Mouse (Mus musculus): ENCODE data around the gene Usp42. TPM values are rescaled to one million over a fixed set of nuclear protein-coding genes. Genes with fewer than 3 reads are reported as not detected.

Gene Usp42
- polyA plus RNA-seq, 1 experiment from 2014 or later, result 37.0 TPM

DNA sequence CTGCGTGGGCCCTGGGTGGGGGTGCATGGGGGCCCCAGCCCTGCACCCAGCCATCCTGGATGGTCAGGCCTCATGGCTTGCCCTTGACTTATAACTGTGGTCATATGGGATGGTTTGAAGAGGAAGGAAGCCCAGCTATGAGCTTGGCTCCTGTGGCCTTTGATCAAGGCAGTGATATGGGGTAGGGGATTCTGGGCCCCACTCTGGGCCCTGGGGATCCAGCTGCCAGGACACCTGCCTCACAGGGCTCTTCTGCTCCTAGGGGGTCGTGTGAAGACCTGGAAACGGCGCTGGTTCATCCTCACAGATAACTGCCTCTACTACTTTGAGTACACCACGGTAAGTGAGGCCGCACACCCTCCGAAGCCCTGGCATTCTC lies 25.3 kb downstream of the Usp42 start:
- Histone ChIP-seq H3K9ac (peak overlapping the region; percentile 18; the same call in 1 of the 2 replicates), H3K27me3 (no peaks in the 10 kb centered on the region), H3K9me3 (replicated peaks) (no peaks in the 10 kb centered on the region), H3K4me2 (replicated peaks) (no peak overlapping the region), H3K27ac (no peak overlapping the region), H3K4me3 (no peak overlapping the region), H3K4me1 (0 out of 2 replicates have a peak, but pooled peaks cover 5% of the 10 kb centered on the region), H3K36me3 (peaks cover 46% of the 10 kb centered on the region)
- 89% methylated on average over 7 of the region's 7 CpGs for WGBS
- no peak for ATAC-seq (ENCODE audit: low FRiP score)

DNA sequence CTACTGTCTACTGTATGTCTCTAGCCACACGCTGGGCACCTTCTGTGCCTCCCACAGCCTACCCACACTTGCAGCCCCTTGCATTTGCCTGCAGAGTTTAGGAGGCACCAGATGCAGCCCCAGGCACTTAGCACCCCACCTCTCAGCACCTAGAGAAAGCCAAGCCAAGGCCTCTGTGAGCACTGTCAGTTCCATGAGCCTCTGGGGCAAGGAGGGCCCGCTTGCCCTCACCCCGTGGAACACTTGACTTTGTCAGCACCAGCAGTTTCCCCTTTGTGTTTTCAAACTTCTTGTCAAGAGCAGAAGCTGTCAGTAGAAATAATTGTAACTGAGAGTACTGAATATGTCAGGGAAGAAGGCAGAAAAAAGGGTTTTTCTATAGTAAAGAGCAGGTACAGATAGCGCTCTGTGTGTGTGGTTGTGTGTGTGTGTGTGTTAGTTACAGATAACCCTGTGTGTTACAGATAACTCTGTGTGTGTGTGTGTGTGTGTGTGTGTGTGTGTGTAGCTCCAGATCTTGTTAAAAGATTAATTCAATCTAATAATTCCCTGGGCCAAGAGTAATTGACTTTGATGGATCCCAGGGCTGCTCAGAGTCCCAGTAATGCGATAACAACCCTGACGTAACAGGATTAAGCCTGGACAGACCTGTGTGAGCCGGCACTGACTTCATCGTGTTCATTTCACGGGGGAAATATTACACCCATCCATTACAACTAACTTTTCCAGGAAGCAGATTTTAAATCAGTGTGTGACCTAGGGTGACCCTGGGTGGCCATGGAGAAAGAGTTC lies 25.9 kb downstream of the Usp42 start:
- Histone ChIP-seq H3K27ac (no peak overlapping the region), H3K9ac (peak overlapping the region; percentile 18; the same call in 1 of the 2 replicates), H3K4me2 (replicated peaks) (no peak overlapping the region), H3K36me3 (peaks cover 48% of the 10 kb centered on the region), H3K4me3 (no peak overlapping the region), H3K4me1 (0 out of 2 replicates have a peak, but pooled peaks cover 5% of the 10 kb centered on the region), H3K9me3 (replicated peaks) (no peaks in the 10 kb centered on the region), H3K27me3 (no peaks in the 10 kb centered on the region)
- ATAC-seq (ENCODE audit: low FRiP score), result 0 out of 2 replicates have a peak, but pooled peaks have one; percentile 32
- WGBS, result 80% methylated on average over 9 of the region's 9 CpGs

DNA sequence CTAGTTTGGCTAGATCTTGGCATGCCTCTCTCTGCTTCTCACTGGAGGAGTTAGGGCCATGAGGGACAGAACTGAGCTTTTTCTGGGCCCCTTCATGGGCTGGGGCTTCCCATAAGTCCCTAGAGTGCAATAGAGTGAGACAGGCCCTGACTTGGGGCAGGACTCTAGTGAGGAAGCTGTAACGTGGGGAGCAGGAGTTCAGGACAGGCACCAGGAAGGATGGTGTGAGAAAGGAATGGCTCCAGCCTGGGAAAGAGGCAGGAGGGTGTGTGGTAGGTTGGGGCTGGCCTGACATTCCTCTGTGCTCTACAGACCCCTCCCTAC lies 26.5 kb downstream of the Usp42 start:
- Histone ChIP-seq H3K4me2 (replicated peaks) (no peak overlapping the region), H3K9me3 (replicated peaks) (no peaks in the 10 kb centered on the region), H3K27ac (no peak overlapping the region), H3K4me1 (0 out of 2 replicates have a peak, but pooled peaks cover 5% of the 10 kb centered on the region), H3K27me3 (no peaks in the 10 kb centered on the region; the same call in 1 of the 2 replicates), H3K9ac (no peak overlapping the region), H3K36me3 (peaks cover 46% of the 10 kb centered on the region), H3K4me3 (no peak overlapping the region)
- no peak for ATAC-seq (ENCODE audit: low FRiP score)
- 80% methylated on average over 1 of the region's 1 CpGs for WGBS

DNA sequence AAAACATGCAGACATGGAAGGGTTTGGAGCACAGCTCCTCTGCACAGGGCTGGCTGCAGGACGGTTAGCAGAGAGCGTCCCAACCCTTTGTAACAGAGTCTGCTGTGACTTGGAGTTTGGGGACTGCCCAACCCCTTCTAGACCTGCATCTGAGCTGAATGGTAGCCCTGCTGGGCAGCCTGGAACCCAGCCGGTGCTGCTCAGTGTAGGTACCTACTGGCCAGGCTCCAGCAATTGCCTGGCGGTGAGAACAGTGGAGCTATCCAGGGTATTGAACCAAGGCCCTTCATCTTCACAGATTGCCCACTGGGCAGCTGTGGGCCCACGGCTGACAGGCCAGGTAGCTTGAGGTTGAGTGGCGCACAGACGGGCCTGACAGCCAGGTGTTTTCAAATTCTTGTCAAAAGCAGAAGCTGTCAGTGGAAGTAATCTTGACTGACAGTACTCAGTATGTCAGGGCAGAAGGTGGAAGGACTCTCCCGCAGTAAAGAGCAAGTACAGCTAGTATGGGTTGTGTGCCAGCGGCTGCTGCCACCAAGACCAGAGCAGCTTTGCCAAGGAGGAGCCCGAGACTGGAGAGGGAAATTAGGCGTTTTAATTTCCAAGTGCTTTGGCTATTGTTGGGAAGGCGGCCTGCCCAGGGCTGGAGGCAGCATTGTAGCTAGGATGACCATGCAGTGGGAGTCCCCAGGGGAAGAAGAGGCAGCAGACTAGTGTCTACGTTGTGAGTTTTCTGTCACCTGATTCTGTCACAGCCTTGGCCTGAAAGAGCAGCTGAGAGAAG lies 27.0 kb downstream of the Usp42 start:
- H3K4me3 ChIP-seq, result no peak overlapping the region
- H3K36me3 ChIP-seq, result peaks cover 43% of the 10 kb centered on the region
- 82% methylated on average over 13 of the region's 13 CpGs for WGBS
- no peaks in the 10 kb centered on the region; the same call in 1 of the 2 replicates for H3K27me3 ChIP-seq
- no peak overlapping the region for H3K9ac ChIP-seq
- 0 out of 2 replicates have a peak, but pooled peaks cover 5% of the 10 kb centered on the region for H3K4me1 ChIP-seq
- no peak overlapping the region for H3K4me2 ChIP-seq (replicated peaks)
- no peak for ATAC-seq (ENCODE audit: low FRiP score)
- no peak overlapping the region for H3K27ac ChIP-seq
- H3K9me3 ChIP-seq (replicated peaks), result no peaks in the 10 kb centered on the region

DNA sequence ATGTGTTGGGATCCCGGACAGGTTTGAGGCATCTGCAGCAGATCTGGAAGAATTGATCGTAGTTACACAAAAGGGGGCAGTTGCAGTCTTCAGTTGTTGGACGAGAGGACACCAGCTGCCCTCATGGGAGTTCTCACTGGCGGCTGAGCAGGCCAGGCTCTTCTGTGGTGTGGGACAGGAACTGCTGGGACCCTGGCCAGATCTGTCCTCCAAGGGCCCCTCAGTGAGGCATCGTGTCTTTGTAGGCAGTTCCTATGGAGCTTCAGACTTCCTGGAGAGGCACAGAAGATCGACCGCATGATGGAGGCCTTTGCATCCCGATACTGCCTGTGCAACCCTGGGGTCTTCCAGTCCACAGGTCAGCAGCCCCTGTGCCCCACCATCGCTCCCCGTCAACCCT lies 31.0 kb downstream of the Usp42 start:
- 0 out of 2 replicates have a peak overlapping the region, but pooled peaks have one; percentile 9 for H3K9ac ChIP-seq

DNA sequence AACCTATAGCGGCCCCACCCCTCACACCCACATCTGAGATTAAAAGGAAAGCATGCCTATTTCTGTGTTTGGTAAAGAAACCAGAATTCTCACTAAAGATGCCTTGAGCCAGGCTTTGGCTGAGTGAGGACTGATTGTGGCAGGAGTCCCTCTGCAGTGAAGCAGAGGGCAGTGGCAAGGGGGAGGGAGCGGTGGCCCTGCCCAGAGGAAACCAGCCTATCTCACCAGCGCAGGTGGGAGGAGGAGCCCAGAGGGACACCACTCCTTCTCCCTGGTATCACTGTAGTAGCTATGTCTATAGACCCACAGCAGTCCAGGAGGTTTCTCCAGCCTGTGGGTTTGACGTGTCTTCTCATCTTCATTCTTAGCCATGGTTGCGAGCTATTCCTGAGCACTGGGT lies 31.8 kb downstream of the Usp42 start:
- no peak overlapping the region for H3K27ac ChIP-seq
- H3K9me3 ChIP-seq (replicated peaks), result no peaks in the 10 kb centered on the region
- H3K9ac ChIP-seq, result no peak overlapping the region
- no peaks in the 10 kb centered on the region; the same call in 1 of the 2 replicates for H3K27me3 ChIP-seq
- no peak overlapping the region for H3K4me3 ChIP-seq
- no peak overlapping the region for H3K4me2 ChIP-seq (replicated peaks)
- no peaks in the 10 kb centered on the region for H3K4me1 ChIP-seq
- no peak for ATAC-seq (ENCODE audit: low FRiP score)
- H3K36me3 ChIP-seq, result peaks cover 36% of the 10 kb centered on the region
- WGBS, result 94% methylated on average over 5 of the region's 5 CpGs

More for the DNA sequence above, 31.0 kb downstream of the Usp42 start:
- H3K4me2 ChIP-seq (replicated peaks), result no peak overlapping the region
- 90% methylated on average over 10 of the region's 10 CpGs for WGBS
- H3K36me3 ChIP-seq, result peaks cover 32% of the 10 kb centered on the region
- H3K4me3 ChIP-seq, result no peak overlapping the region
- no peak for ATAC-seq (ENCODE audit: low FRiP score)
- no peaks in the 10 kb centered on the region for H3K9me3 ChIP-seq (replicated peaks)
- H3K4me1 ChIP-seq, result 0 out of 2 replicates have a peak, but pooled peaks cover 5% of the 10 kb centered on the region
- H3K27me3 ChIP-seq, result no peaks in the 10 kb centered on the region; the same call in 1 of the 2 replicates
- H3K27ac ChIP-seq, result no peak overlapping the region

DNA sequence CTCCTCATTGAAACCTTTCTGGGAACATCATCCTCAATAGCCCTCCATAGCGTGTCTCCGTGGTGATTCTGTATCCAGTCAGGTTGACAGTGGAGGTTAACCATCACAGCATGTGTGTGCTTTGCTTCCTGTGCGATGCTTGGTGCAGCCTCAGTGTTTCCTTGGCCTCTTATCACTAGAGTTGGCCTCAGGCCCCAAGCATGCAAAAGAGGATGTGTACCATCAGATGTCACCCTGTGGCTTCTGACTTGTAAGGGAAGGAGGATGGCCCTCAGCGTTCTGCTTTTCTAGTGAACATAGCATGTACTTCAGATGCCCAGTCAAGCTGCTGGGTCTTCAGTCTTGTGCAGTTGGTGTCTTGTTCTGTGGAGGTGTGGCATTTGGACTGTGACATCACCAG lies 33.6 kb downstream of the Usp42 start:
- Histone ChIP-seq H3K9ac (no peak overlapping the region), H3K4me3 (no peak overlapping the region), H3K27me3 (no peaks in the 10 kb centered on the region; the same call in 1 of the 2 replicates), H3K4me2 (replicated peaks) (no peak overlapping the region), H3K4me1 (no peaks in the 10 kb centered on the region), H3K36me3 (peaks cover 47% of the 10 kb centered on the region), H3K27ac (no peak overlapping the region), H3K9me3 (replicated peaks) (no peaks in the 10 kb centered on the region)
- no peak for ATAC-seq (ENCODE audit: low FRiP score)
- 99% methylated on average over 4 of the region's 4 CpGs for WGBS

DNA sequence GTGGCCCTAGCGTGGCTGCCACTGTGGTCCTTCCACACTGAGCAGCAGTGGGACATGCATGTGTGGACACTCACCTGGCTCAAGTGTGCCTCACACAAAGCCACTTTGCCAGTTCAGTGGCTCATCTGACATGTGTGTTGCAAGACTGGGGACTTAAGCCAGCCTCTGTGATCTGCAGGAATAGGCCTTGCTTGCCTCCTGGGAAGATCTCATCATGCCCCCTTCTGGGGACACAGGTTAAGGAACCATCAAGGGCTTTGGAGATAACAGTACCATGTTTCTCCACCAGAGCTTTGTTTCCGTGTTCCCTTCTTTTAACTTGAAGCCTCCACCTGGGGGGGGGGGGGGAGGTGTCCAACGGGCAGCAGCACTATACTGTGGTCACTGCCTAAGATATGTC lies 35.8 kb downstream of the Usp42 start:
- ATAC-seq (ENCODE audit: low FRiP score), result no peak
- H3K27ac ChIP-seq, result no peak overlapping the region
- H3K4me3 ChIP-seq, result no peak overlapping the region
- no peaks in the 10 kb centered on the region for H3K4me1 ChIP-seq
- H3K36me3 ChIP-seq, result peaks cover 38% of the 10 kb centered on the region
- no peak overlapping the region for H3K9ac ChIP-seq
- no peaks in the 10 kb centered on the region for H3K9me3 ChIP-seq (replicated peaks)
- WGBS, result 71% methylated on average over 3 of the region's 3 CpGs
- H3K27me3 ChIP-seq, result no peaks in the 10 kb centered on the region; the same call in 1 of the 2 replicates
- no peak overlapping the region for H3K4me2 ChIP-seq (replicated peaks)

DNA sequence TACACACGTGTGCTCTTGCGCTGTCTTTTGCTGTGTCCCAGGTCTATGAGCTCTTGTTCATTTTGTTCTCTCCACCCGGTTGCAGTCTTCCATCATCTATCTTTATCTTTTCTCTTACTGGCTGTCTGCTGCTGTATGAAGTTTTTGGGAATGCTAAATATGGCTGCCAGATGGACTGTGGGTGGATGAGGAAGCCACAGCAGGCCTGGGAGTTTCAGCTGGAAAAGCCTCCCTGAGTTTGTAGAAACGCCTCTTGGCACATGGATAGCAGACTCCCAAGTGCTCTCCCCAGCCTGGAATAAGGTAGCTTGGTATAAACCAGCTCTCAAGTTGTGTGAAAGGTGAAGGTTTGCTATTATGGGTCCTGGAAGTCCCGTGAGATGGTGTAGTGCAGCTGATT lies 41.2 kb downstream of the Usp42 start:
- Histone ChIP-seq H3K4me2 (replicated peaks) (no peak overlapping the region), H3K36me3 (peaks cover 42% of the 10 kb centered on the region), H3K4me1 (no peaks in the 10 kb centered on the region), H3K9me3 (replicated peaks) (no peaks in the 10 kb centered on the region), H3K27me3 (no peaks in the 10 kb centered on the region), H3K4me3 (no peak overlapping the region), H3K9ac (no peak overlapping the region), H3K27ac (no peak overlapping the region)
- ATAC-seq (ENCODE audit: low FRiP score), result no peak
- WGBS, result 90% methylated on average over 5 of the region's 5 CpGs

DNA sequence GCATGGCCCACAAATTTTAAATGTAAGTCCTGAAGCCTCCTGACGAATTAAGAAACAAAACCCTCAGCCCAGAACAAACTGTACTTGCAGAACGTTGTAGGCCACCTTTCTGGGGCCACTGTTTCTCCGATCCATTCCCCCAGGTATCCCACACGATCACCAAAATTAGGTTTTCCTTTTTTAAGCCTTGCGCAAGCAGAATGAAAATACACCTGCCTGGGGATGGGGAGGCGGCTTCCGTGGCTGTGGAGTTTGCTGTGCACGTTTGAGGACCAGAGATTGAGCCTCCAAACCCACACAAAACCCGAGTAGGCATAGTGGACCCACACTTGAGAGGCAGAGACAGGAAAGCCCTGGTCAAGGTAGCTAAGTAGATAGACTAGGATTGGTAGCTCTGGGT lies 41.7 kb downstream of the Usp42 start:
- H3K27ac ChIP-seq, result no peak overlapping the region
- H3K36me3 ChIP-seq, result peaks cover 38% of the 10 kb centered on the region
- no peak overlapping the region for H3K4me2 ChIP-seq (replicated peaks)
- H3K4me3 ChIP-seq, result no peak overlapping the region
- H3K9me3 ChIP-seq (replicated peaks), result no peaks in the 10 kb centered on the region
- no peaks in the 10 kb centered on the region for H3K27me3 ChIP-seq
- H3K9ac ChIP-seq, result no peak overlapping the region
- no peak for ATAC-seq (ENCODE audit: low FRiP score)
- 93% methylated on average over 9 of the region's 9 CpGs for WGBS
- no peaks in the 10 kb centered on the region for H3K4me1 ChIP-seq

DNA sequence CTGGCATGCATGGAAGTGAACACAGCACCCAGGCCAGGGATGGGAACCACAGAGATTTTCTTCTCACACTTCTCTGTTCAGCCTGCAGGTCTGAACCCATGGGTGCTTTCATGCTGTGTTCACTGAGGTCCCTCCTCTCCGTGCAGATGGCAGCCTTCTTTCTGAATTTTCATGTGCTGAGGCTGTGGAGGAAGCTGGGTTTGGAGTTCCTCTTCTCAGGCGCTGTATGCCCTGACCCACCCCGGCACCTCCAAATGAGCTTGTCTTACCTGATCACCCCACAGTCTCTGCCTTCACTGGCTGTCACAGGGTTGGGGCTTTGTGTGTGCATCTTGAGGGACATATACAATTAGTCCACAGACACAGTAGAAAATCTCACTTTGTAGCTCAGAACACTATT lies 44.5 kb downstream of the Usp42 start:
- no peak overlapping the region for H3K27ac ChIP-seq
- no peaks in the 10 kb centered on the region for H3K27me3 ChIP-seq
- no peak for ATAC-seq (ENCODE audit: low FRiP score)
- peaks cover 12% of the 10 kb centered on the region for H3K4me1 ChIP-seq
- H3K36me3 ChIP-seq, result peaks cover 19% of the 10 kb centered on the region; the same call in 1 of the 2 replicates
- H3K4me2 ChIP-seq (replicated peaks), result no peak overlapping the region
- 95% methylated on average over 3 of the region's 3 CpGs for WGBS
- H3K4me3 ChIP-seq, result no peak overlapping the region
- H3K9me3 ChIP-seq (replicated peaks), result no peaks in the 10 kb centered on the region
- no peak overlapping the region for H3K9ac ChIP-seq

DNA sequence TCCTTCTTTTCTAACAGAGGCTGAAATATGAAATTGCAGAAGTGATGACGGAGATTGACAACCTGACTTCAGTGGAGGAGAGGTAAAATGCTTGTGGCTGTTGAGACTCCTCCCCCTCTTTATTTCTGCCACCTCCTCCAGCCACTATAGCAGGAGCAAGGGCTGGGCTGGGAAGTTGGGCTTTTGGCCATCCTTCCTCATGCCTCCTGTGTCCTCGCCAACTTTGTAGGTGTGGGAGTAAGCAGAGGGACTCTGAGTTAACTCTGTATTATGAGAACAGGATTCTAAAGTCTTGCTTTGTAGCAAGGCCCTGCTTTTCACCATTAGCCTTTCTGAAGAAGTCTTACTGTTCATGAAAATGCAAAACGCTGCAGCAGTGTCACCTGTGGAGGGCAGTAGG lies 45.6 kb downstream of the Usp42 start:
- Histone ChIP-seq H3K4me2 (replicated peaks) (no peak overlapping the region), H3K4me1 (peaks cover 12% of the 10 kb centered on the region), H3K4me3 (no peak overlapping the region), H3K27ac (no peak overlapping the region), H3K9ac (no peak overlapping the region), H3K36me3 (peaks cover 14% of the 10 kb centered on the region; the same call in 1 of the 2 replicates), H3K27me3 (no peaks in the 10 kb centered on the region), H3K9me3 (replicated peaks) (no peaks in the 10 kb centered on the region)
- ATAC-seq (ENCODE audit: low FRiP score), result no peak
- 89% methylated on average over 3 of the region's 3 CpGs for whole genome bisulfite sequencing
